ENCODE assay signal across 9 mouse cellular contexts in genomic region chr1:39947701-39948359, GRCm38 (mm10). TPM values are rescaled to one million over a fixed set of nuclear protein-coding genes. Genes with fewer than 3 reads are reported as not detected.
DNase-seq lines count a peak whose midpoint lies in the region; ATAC-seq and TF ChIP-seq lines count a peak whose summit lies in the region.
"Had no signal": no experiment of that assay in that cellular context is flagged by ENCODE, and none has a peak within 500 bp of the region (broad histone marks: within the 10 kb centered on the region; RNA-seq: fewer than 3 reads in every experiment).

No protein-coding gene starts in this region.

- H3K27ac ChIP-seq in embryonic facial prominence, embryonic 11.5 days (replicated peaks; ENCODE audit: low read depth, low read length) = 0 out of 2 replicates have a peak overlapping the region, but pooled peaks have one; percentile 9
- no peak overlapping the region; the same call in 1 of the 2 replicates for H3K27ac ChIP-seq in embryonic facial prominence, embryonic 10.5 days (replicated peaks)
- H3K27ac ChIP-seq in forebrain, embryonic 16.5 days (ENCODE audit: low read length) = peak overlapping the region; percentile 78

- H3K4me3 ChIP-seq in embryonic facial prominence, embryonic 11.5 days (ENCODE audit: low read depth, low read length) = no peak overlapping the region
- H3K4me3 ChIP-seq in embryonic facial prominence, embryonic 10.5 days = no peak overlapping the region
- H3K4me3 ChIP-seq in forebrain, embryonic 16.5 days (replicated peaks; ENCODE audit: low read length) = no peak overlapping the region

- H3K9me3 ChIP-seq in embryonic facial prominence, embryonic 11.5 days (replicated peaks; ENCODE audit: control insufficient read depth, low read length) = no peaks in the 10 kb centered on the region
- H3K9me3 ChIP-seq in embryonic facial prominence, embryonic 10.5 days = no peaks in the 10 kb centered on the region
- no peaks in the 10 kb centered on the region for H3K9me3 ChIP-seq in forebrain, embryonic 16.5 days (ENCODE audit: control insufficient read depth, low read length)

- WGBS in embryonic facial prominence, embryonic 11.5 days = 25% methylated on average over 6 of the region's 6 CpGs
- WGBS in embryonic facial prominence, embryonic 10.5 days = 31% methylated on average over 6 of the region's 6 CpGs
- WGBS in forebrain, embryonic 16.5 days = 5% methylated on average over 6 of the region's 6 CpGs

- no peak for TF ChIP-seq POLR2A in brain, embryonic 14.5 days (IDR thresholded peaks at IDR 0.05; ENCODE audit: borderline replicate concordance, extremely low read depth, insufficient read depth, insufficient read length, poor library complexity, severe bottlenecking)

- DNase-seq in embryonic facial prominence, embryonic 11.5 days (ENCODE audit: low spot score) = peak; percentile 49
- no peak for DNase-seq in embryonic facial prominence, embryonic 10.5 days (ENCODE audit: low spot score)
- peak; percentile 97 for DNase-seq in brain, embryonic 14.5 days (ENCODE audit: low read depth)
- DNase-seq in mesoderm, embryonic 11.5 days (ENCODE audit: low read depth, low spot score) = peak; percentile 57
- DNase-seq in urinary bladder, adult 18-20 months (ENCODE audit: low spot score in 2 of 2) = no peak
- DNase-seq: kidney, postnatal 25 days had no signal

- no peaks in the 10 kb centered on the region for H3K36me3 ChIP-seq in embryonic facial prominence, embryonic 11.5 days (replicated peaks; ENCODE audit: control insufficient read depth, insufficient read depth, low read depth, low read length)
- no peaks in the 10 kb centered on the region for H3K36me3 ChIP-seq in embryonic facial prominence, embryonic 10.5 days (replicated peaks)
- no peaks in the 10 kb centered on the region for H3K36me3 ChIP-seq in forebrain, embryonic 16.5 days (ENCODE audit: control insufficient read depth, insufficient read depth)

- H3K27me3 ChIP-seq in embryonic facial prominence, embryonic 11.5 days (ENCODE audit: control insufficient read depth, insufficient read depth, low read length) = no peaks in the 10 kb centered on the region
- H3K27me3 ChIP-seq in embryonic facial prominence, embryonic 10.5 days (replicated peaks; ENCODE audit: low read depth, poor library complexity, severe bottlenecking) = no peaks in the 10 kb centered on the region
- no peaks in the 10 kb centered on the region for H3K27me3 ChIP-seq in forebrain, embryonic 16.5 days (replicated peaks; ENCODE audit: control insufficient read depth, insufficient read depth, low read length)

- H3K4me2 ChIP-seq in embryonic facial prominence, embryonic 11.5 days (ENCODE audit: low read depth, low read length) = no peak overlapping the region
- peak overlapping the region; percentile 16 for H3K4me2 ChIP-seq in forebrain, embryonic 16.5 days (ENCODE audit: low read length)

- H3K4me1 ChIP-seq in embryonic facial prominence, embryonic 11.5 days (ENCODE audit: control insufficient read depth, insufficient read depth, low read length) = peaks cover 12% of the 10 kb centered on the region
- peaks cover 92% of the 10 kb centered on the region for H3K4me1 ChIP-seq in embryonic facial prominence, embryonic 10.5 days
- H3K4me1 ChIP-seq in forebrain, embryonic 16.5 days (replicated peaks; ENCODE audit: control insufficient read depth, insufficient read depth, low read length) = peaks cover 86% of the 10 kb centered on the region

- no peak for TF ChIP-seq CTCF in brain, embryonic 14.5 days (IDR thresholded peaks at IDR 0.05; ENCODE audit: borderline replicate concordance, extremely low read depth, insufficient read depth, insufficient read length)

- peak; percentile 68 for ATAC-seq in embryonic facial prominence, embryonic 11.5 days (replicated peaks; ENCODE audit: insufficient number of reproducible peaks, low FRiP score, low TSS enrichment, low read depth)
- ATAC-seq in forebrain, embryonic 16.5 days = peak; percentile 88
- no peak for ATAC-seq in erythroid progenitor cell, adult 5-6 weeks (replicated peaks; ENCODE audit: low FRiP score, poor library complexity, severe bottlenecking)
- no peak for ATAC-seq in megakaryocyte-erythroid progenitor cell, adult 5-6 weeks (replicated peaks; ENCODE audit: low FRiP score, low TSS enrichment, poor library complexity, severe bottlenecking)

- H3K9ac ChIP-seq in embryonic facial prominence, embryonic 11.5 days (replicated peaks; ENCODE audit: low read length) = no peak overlapping the region
- no peak overlapping the region for H3K9ac ChIP-seq in forebrain, embryonic 16.5 days (replicated peaks; ENCODE audit: low read depth, low read length)

RNA-seq across cellular contexts. Expression of gene Map4k4, which starts 47.1 kb away (rescaled TPM):
- polyA plus RNA-seq in embryonic facial prominence, embryonic 11.5 days (2014; fragmentation: Nextera tagmentation; extraction: Ambion mirVana) = 27.7 and 28.5 TPM in 2 replicates
- polyA plus RNA-seq in embryonic facial prominence, embryonic 10.5 days (2016; fragmentation: Nextera tagmentation; extraction: Ambion mirVana) = 37.6 and 41.4 TPM in 2 replicates
- polyA plus RNA-seq in brain, embryonic 14.5 days (2012; rRNA removed) = 358 and 424 TPM in 2 replicates
- polyA plus RNA-seq in forebrain, embryonic 16.5 days (2015; fragmentation: Nextera tagmentation; extraction: Ambion mirVana) = 38.5 and 49.5 TPM in 2 replicates
- 15.9 and 28.1 TPM in 2 replicates for total RNA-seq in erythroid progenitor cell, adult 5-6 weeks (2015; ENCODE audit: low replicate concordance)
- total RNA-seq in erythroid progenitor cell, adult 5-6 weeks (2017; ENCODE audit: low replicate concordance) = 13.2 and 28.7 TPM in 2 replicates
- 20.4 and 29.0 TPM in 2 replicates for total RNA-seq in megakaryocyte-erythroid progenitor cell, adult 5-6 weeks (2014; fragmentation: Nextera tagmentation)
- total RNA-seq in megakaryocyte-erythroid progenitor cell, adult 5-6 weeks (2017) = 29.6 and 49.0 TPM in 2 replicates

Comparison
In these comparisons a context has a peak if more than half of its experiments do, and no peak if none do; other contexts are left out.
1. DNase-seq: peak in embryonic facial prominence, embryonic 11.5 days (single experiment), brain, embryonic 14.5 days (single experiment) and mesoderm, embryonic 11.5 days (single experiment); none in embryonic facial prominence, embryonic 10.5 days (single experiment) and urinary bladder, adult 18-20 months (0 of 2).
2. ATAC-seq: peak in embryonic facial prominence, embryonic 11.5 days (single experiment) and forebrain, embryonic 16.5 days (single experiment); none in erythroid progenitor cell, adult 5-6 weeks (single experiment) and megakaryocyte-erythroid progenitor cell, adult 5-6 weeks (single experiment).